Mouse (Mus musculus) bone marrow, adult 2 months (tissue): ENCODE data around the gene Hist1h1d.

Experiments used
- CTCF ChIP-seq: fragments of 200-500 bp; IDR thresholded peaks from 2 replicates; pipeline ENCODE4 v1.5.1; 2011; ENCODE audit warnings: low read length, control low read depth; ENCODE audit not compliant: control insufficient read depth, insufficient read depth
- POLR2A ChIP-seq: fragments of 200-500 bp; IDR thresholded peaks from 2 replicates; pipeline ENCODE4 v1.6.1; 2011; ENCODE audit warnings: low read depth, mild to moderate bottlenecking, control low read depth, low read length, borderline replicate concordance; ENCODE audit not compliant: control insufficient read depth

DNA sequence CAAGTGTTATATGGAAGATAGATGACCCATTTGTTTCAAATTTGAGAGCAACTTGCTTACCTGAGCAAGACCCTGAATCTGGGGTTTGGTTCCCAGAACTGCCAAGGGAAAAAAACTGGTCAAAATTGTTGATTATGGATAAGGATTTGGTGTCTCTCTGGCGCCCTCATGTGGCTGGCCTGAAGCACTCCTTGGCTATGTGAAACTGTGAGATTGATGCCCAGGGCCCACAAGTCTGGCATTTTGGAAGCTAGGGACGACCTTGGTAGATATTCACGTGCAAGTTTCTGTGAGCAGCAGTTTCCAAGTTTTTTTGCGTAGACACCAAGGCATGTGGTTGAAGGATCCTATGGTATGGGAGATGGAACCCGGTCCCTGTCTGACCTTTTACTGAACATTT lies 28.4 kb upstream of the Hist1h1d start:
- TF ChIP-seq CTCF (peak; percentile 86), POLR2A (no peak)
